Mouse (Mus musculus) embryonic facial prominence, embryonic 13.5 days (tissue): Measurements from ENCODE around the gene Arhgap18. TPM values are rescaled to one million over a fixed set of nuclear protein-coding genes. Genes with fewer than 3 reads are reported as not detected.

ENCODE experiments used
- ATAC-seq: fragments of 200-750 bp; cut with Nextera tagmentation; 2 replicates; pipeline ENCODE4 v1.8.0; 2017; ENCODE audit warnings: low read depth; ENCODE audit not compliant: insufficient number of reproducible peaks, insufficient read depth, low FRiP score, low TSS enrichment
- H3K27ac ChIP-seq: fragments of 300-500 bp; sonication (generic); 2 replicates; pipeline ENCODE4 v1.5.1; 2015; ENCODE audit warnings: moderate library complexity, mild to moderate bottlenecking, inconsistent platforms
- H3K27me3 ChIP-seq: fragments of 300-500 bp; sonication (generic); 2 replicates; pipeline ENCODE4 v1.6.1; 2015; ENCODE audit warnings: mild to moderate bottlenecking, inconsistent platforms
- H3K36me3 ChIP-seq: fragments of 300-500 bp; sonication (generic); 2 replicates; pipeline ENCODE4 v1.6.1; 2015; ENCODE audit warnings: mild to moderate bottlenecking, inconsistent platforms
- H3K4me1 ChIP-seq: fragments of 300-500 bp; sonication (generic); 2 replicates; pipeline ENCODE4 v1.6.1; 2015; ENCODE audit warnings: inconsistent platforms
- H3K4me2 ChIP-seq: fragments of 300-500 bp; sonication (generic); 2 replicates; pipeline ENCODE4 v1.6.1; 2015; ENCODE audit warnings: moderate library complexity, mild to moderate bottlenecking, inconsistent platforms
- H3K4me3 ChIP-seq: fragments of 300-500 bp; sonication (generic); 2 replicates; pipeline ENCODE4 v1.5.1; 2015; ENCODE audit warnings: mild to moderate bottlenecking, inconsistent platforms
- H3K9ac ChIP-seq: fragments of 300-500 bp; sonication (generic); 2 replicates; pipeline ENCODE4 v1.6.1; 2015; ENCODE audit warnings: mild to moderate bottlenecking, inconsistent platforms
- H3K9me3 ChIP-seq: fragments of 300-500 bp; sonication (generic); 2 replicates; pipeline ENCODE4 v1.6.1; 2016; ENCODE audit warnings: inconsistent platforms
- whole genome bisulfite sequencing: fragments of 180-500 bp; shearing (Covaris S2); methylation state at CpG from one replicate; pipeline ENCODE4 v1.1.7; 2015; ENCODE audit warnings: mixed read lengths; 5-methylcytosine and 5-hydroxymethylcytosine counted together
- polyA plus RNA-seq: library from polyadenylated mRNA; unstranded; fragments of >200 nt; fragmentation: Nextera tagmentation; extraction: Ambion mirVana; gene quantifications from 2 replicates; pipeline ENCODE4 v1.2.1, GENCODE M21; 2015

The Arhgap18 gene
- 22.8 and 23.3 TPM in 2 replicates for polyA plus RNA-seq

GRCm38 (mm10) chr10:26752929-26753567 is at the start of gene Arhgap18:
Gene Arhgap18 (plus strand): TSS chr10:26753421.
- 70% methylated on average over 11 of the region's 11 CpGs for WGBS
- H3K4me3 ChIP-seq = no peak within 1 kb of the TSS
- H3K9me3 ChIP-seq = no peaks in the 10 kb centered on the region
- no peak within 1 kb of the TSS for H3K27ac ChIP-seq
- no peaks in the 10 kb centered on the region for H3K27me3 ChIP-seq
- no peak within 1 kb of the TSS for H3K9ac ChIP-seq
- H3K36me3 ChIP-seq = no peaks in the 10 kb centered on the region
- H3K4me1 ChIP-seq = no peaks in the 10 kb centered on the region
- no peak for ATAC-seq
- H3K4me2 ChIP-seq = no peak within 1 kb of the TSS

DNA sequence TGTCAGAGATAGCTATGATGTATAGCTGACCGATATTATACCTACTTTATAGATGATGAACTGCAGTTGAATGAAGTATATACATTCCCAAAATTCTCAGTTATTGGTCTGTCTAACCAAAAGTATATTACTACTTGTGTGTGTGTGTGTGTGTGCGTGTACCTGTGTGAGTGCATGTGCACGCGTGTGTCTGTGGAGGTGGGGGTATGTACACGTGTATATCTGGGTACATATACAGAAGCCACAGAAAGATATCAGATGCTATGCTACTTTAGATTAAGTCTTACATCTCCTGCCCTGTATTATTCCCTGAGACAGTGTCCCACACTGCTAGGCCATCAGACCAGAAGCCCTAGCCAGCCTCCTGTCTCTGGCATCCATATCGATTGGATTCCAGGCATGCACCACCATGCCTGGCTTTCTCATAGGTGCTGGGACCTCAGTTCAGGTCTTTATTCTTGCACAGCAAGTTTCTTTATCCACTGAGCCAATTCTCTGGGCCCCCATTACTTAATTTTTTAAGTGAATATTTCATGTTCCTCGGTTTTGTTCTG is 42.7 kb upstream of the Arhgap18 start:
- Histone ChIP-seq H3K4me1 (no peaks in the 10 kb centered on the region; the same call in 1 of the 2 replicates), H3K4me2 (no peak overlapping the region), H3K9me3 (no peaks in the 10 kb centered on the region), H3K27ac (no peak overlapping the region), H3K9ac (no peak overlapping the region), H3K36me3 (no peaks in the 10 kb centered on the region), H3K27me3 (no peaks in the 10 kb centered on the region), H3K4me3 (no peak overlapping the region)
- WGBS = 91% methylated on average over 7 of the region's 7 CpGs
- no peak for ATAC-seq

DNA sequence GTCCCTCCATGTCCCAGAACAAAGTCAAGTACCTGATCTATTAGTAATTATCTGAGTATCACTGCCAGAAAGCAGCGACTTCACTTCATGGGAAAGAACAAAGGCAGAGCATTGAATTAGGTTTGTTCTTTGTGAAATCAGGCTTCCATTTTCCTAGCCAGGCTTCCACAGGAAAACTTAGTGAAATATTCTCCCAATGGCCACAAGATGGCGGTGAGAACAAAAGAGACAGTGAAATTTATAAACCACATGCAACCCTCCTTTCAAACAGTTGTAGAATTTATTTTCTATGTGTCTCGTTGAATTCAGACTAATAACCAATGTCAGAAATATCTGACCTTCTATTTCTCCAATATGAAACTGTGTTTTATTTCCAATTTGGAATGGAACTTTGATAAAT is 42.2 kb upstream of the Arhgap18 start:
- H3K9me3 ChIP-seq = no peaks in the 10 kb centered on the region
- 2% methylated on average over 3 of the region's 3 CpGs for WGBS

GRCm38 (mm10) chr10:26713986-26714385 is 39.2 kb upstream of the Arhgap18 start:
- no peak overlapping the region for H3K4me3 ChIP-seq
- no peak overlapping the region for H3K9ac ChIP-seq
- WGBS = 13% methylated on average over 3 of the region's 3 CpGs
- H3K9me3 ChIP-seq = no peaks in the 10 kb centered on the region
- no peak overlapping the region for H3K27ac ChIP-seq
- ATAC-seq = no peak
- no peaks in the 10 kb centered on the region for H3K27me3 ChIP-seq
- no peaks in the 10 kb centered on the region for H3K36me3 ChIP-seq
- H3K4me1 ChIP-seq = no peaks in the 10 kb centered on the region; the same call in 1 of the 2 replicates
- H3K4me2 ChIP-seq = no peak overlapping the region

More for the DNA sequence above, 42.2 kb upstream of the Arhgap18 start:
- ATAC-seq = no peak
- Histone ChIP-seq H3K4me1 (no peaks in the 10 kb centered on the region; the same call in 1 of the 2 replicates), H3K4me3 (no peak overlapping the region), H3K36me3 (no peaks in the 10 kb centered on the region), H3K27ac (no peak overlapping the region), H3K27me3 (no peaks in the 10 kb centered on the region), H3K4me2 (no peak overlapping the region), H3K9ac (no peak overlapping the region)

GRCm38 (mm10) chr10:26724704-26725103 is 28.5 kb upstream of the Arhgap18 start:
- Histone ChIP-seq H3K4me3 (no peak overlapping the region), H3K27ac (no peak overlapping the region), H3K27me3 (no peaks in the 10 kb centered on the region), H3K9ac (no peak overlapping the region), H3K4me2 (no peak overlapping the region), H3K4me1 (no peaks in the 10 kb centered on the region), H3K9me3 (no peaks in the 10 kb centered on the region), H3K36me3 (no peaks in the 10 kb centered on the region)
- no peak for ATAC-seq
- WGBS = 90% methylated on average over 2 of the region's 2 CpGs

DNA sequence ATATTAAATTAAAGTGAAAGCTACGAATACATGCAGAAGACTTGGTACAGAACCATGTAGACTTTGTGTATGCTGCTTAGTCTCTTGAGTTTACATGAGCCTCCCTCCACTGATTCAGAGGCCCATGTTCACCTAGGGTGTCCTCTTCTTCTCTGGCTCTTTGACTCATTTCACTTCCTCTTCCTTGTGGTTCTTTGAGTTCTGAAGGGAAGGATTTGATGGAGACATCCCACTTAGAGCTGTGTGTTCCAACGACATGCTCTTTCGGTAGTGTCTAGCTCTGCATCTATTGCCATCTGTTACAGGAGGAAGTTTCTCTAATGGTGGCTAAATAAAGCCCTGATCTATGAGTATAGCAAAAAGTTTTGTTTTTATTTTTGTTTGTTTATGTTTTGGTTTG is 28.0 kb upstream of the Arhgap18 start:
- no peak overlapping the region for H3K27ac ChIP-seq
- WGBS = 91% methylated on average over 3 of the region's 3 CpGs
- no peak overlapping the region for H3K4me2 ChIP-seq
- no peak overlapping the region for H3K9ac ChIP-seq
- 0 out of 2 replicates have a peak, but pooled peaks cover 2% of the 10 kb centered on the region for H3K9me3 ChIP-seq
- H3K36me3 ChIP-seq = no peaks in the 10 kb centered on the region
- no peaks in the 10 kb centered on the region for H3K27me3 ChIP-seq
- ATAC-seq = no peak
- no peak overlapping the region for H3K4me3 ChIP-seq
- H3K4me1 ChIP-seq = no peaks in the 10 kb centered on the region

GRCm38 (mm10) chr10:26750827-26751226 is 2.4 kb upstream of the Arhgap18 start:
- Histone ChIP-seq H3K4me3 (no peak overlapping the region), H3K4me2 (no peak overlapping the region), H3K27me3 (no peaks in the 10 kb centered on the region), H3K9ac (no peak overlapping the region), H3K9me3 (no peaks in the 10 kb centered on the region), H3K27ac (no peak overlapping the region), H3K36me3 (no peaks in the 10 kb centered on the region), H3K4me1 (no peaks in the 10 kb centered on the region)
- no peak for ATAC-seq
- WGBS = 72% methylated on average over 3 of the region's 3 CpGs

- no peaks in the 10 kb centered on the region for H3K36me3 ChIP-seq
- H3K27me3 ChIP-seq = no peaks in the 10 kb centered on the region
- H3K27ac ChIP-seq = no peak overlapping the region
- no peaks in the 10 kb centered on the region for H3K9me3 ChIP-seq
- ATAC-seq = no peak
- no peak overlapping the region for H3K4me3 ChIP-seq
- WGBS = 68% methylated on average over 16 of the region's 16 CpGs
- no peak overlapping the region for H3K4me2 ChIP-seq
- no peak overlapping the region for H3K9ac ChIP-seq
- H3K4me1 ChIP-seq = no peaks in the 10 kb centered on the region
Measured at GRCm38 (mm10) chr10:26752064-26752928, 925 bp upstream of the Arhgap18 start.

GRCm38 (mm10) chr10:26754006-26754405 is 785 bp downstream of the Arhgap18 start:
- Histone ChIP-seq H3K27me3 (no peaks in the 10 kb centered on the region), H3K9me3 (no peaks in the 10 kb centered on the region), H3K4me3 (no peak overlapping the region), H3K4me2 (no peak overlapping the region), H3K9ac (no peak overlapping the region), H3K27ac (no peak overlapping the region), H3K36me3 (no peaks in the 10 kb centered on the region), H3K4me1 (no peaks in the 10 kb centered on the region)
- no peak for ATAC-seq
- WGBS = 90% methylated on average over 6 of the region's 6 CpGs

- WGBS = 88% methylated on average over 2 of the region's 2 CpGs
- Histone ChIP-seq H3K27me3 (no peaks in the 10 kb centered on the region), H3K36me3 (no peaks in the 10 kb centered on the region), H3K9ac (no peak overlapping the region), H3K27ac (no peak overlapping the region), H3K9me3 (no peaks in the 10 kb centered on the region), H3K4me1 (peaks cover 6% of the 10 kb centered on the region; the same call in 1 of the 2 replicates), H3K4me3 (no peak overlapping the region), H3K4me2 (no peak overlapping the region)
- no peak for ATAC-seq
Measured at GRCm38 (mm10) chr10:26757231-26757630, 4.0 kb downstream of the Arhgap18 start.

GRCm38 (mm10) chr10:26759469-26759868 is 6.2 kb downstream of the Arhgap18 start:
- Histone ChIP-seq H3K27ac (no peak overlapping the region), H3K36me3 (no peaks in the 10 kb centered on the region)

More at GRCm38 (mm10) chr10:26759469-26759868, 6.2 kb downstream of the Arhgap18 start:
- H3K4me1 ChIP-seq = peaks cover 13% of the 10 kb centered on the region; the same call in 1 of the 2 replicates
- H3K4me3 ChIP-seq = no peak overlapping the region
- no peaks in the 10 kb centered on the region for H3K9me3 ChIP-seq
- WGBS = 21% methylated on average over 6 of the region's 6 CpGs
- no peak overlapping the region for H3K9ac ChIP-seq
- H3K27me3 ChIP-seq = no peaks in the 10 kb centered on the region
- ATAC-seq = no peak
- no peak overlapping the region for H3K4me2 ChIP-seq
